8 mouse cellular contexts compared by ENCODE assay signal in genomic region chr11:121434156-121435155, GRCm38 (mm10). TPM values are rescaled to one million over a fixed set of nuclear protein-coding genes. Genes with fewer than 3 reads are reported as not detected.
DNase-seq lines count a peak whose midpoint lies in the region; ATAC-seq and TF ChIP-seq lines count a peak whose summit lies in the region.

Gene Fn3k, plus strand, starts transcription at chr11:121434913.

- TF ChIP-seq CTCF in layer of hippocampus, adult 2 months (conservative IDR thresholded peaks at IDR 0.05): no peak
- no peak for TF ChIP-seq CTCF in lung, adult 2 months (IDR thresholded peaks at IDR 0.05; ENCODE audit: insufficient read depth, low read length)

- peak; percentile 99 for ATAC-seq in forebrain, embryonic 16.5 days
- ATAC-seq in neural tube, embryonic 15.5 days (ENCODE audit: low FRiP score): peak; percentile 98

- intact Hi-C loops in heart, postnatal 36 days (cut with DNase I): no loop called here

- 7% methylated on average over 28 of the region's 30 CpGs for WGBS in forebrain, embryonic 16.5 days
- 6% methylated on average over 30 of the region's 30 CpGs for WGBS in lung, adult 2 months
- WGBS in neural tube, embryonic 15.5 days: 4% methylated on average over 30 of the region's 30 CpGs

- peak within 1 kb of the TSS; percentile 8 for H3K27ac ChIP-seq in forebrain, embryonic 16.5 days (ENCODE audit: low read length)
- H3K27ac ChIP-seq in layer of hippocampus, adult 2 months: peak within 1 kb of the TSS; percentile 93
- peak within 1 kb of the TSS; percentile 80 for H3K27ac ChIP-seq in neural tube, embryonic 15.5 days (replicated peaks)

- H3K9ac ChIP-seq in forebrain, embryonic 16.5 days (replicated peaks; ENCODE audit: low read depth, low read length): peak within 1 kb of the TSS; percentile 51
- H3K9ac ChIP-seq in neural tube, embryonic 15.5 days (replicated peaks): peak within 1 kb of the TSS; percentile 61

- H3K4me2 ChIP-seq in forebrain, embryonic 16.5 days (ENCODE audit: low read length): peak within 1 kb of the TSS; percentile 78
- H3K4me2 ChIP-seq in neural tube, embryonic 15.5 days: peak within 1 kb of the TSS; percentile 83

- peak within 1 kb of the TSS; percentile 40 for H3K4me3 ChIP-seq in forebrain, embryonic 16.5 days (replicated peaks; ENCODE audit: low read length)
- H3K4me3 ChIP-seq in layer of hippocampus, adult 2 months: peak within 1 kb of the TSS; percentile 80
- peak within 1 kb of the TSS; percentile 66 for H3K4me3 ChIP-seq in lung, adult 2 months (replicated peaks; ENCODE audit: extremely low read depth, low read depth, low read length)
- H3K4me3 ChIP-seq in neural tube, embryonic 15.5 days (replicated peaks): peak within 1 kb of the TSS; percentile 53

- 0 out of 2 replicates have a peak, but pooled peaks cover 2% of the 10 kb centered on the region for H3K36me3 ChIP-seq in forebrain, embryonic 16.5 days (ENCODE audit: control insufficient read depth, insufficient read depth)
- peaks cover 8% of the 10 kb centered on the region for H3K36me3 ChIP-seq in neural tube, embryonic 15.5 days

- DNase-seq in ES-CJ7 (ENCODE audit: low read depth, low spot score): peak; percentile 49
- peak; percentile 98 for DNase-seq in cerebellum, adult 11-12 months
- DNase-seq in heart, postnatal 36 days: peak; percentile 81 to 84
- peak; percentile 95 to 96 for DNase-seq in layer of hippocampus, adult 2 months (ENCODE audit: low spot score in 2 of 2)
- DNase-seq in lung, adult 2 months: peak; percentile 84
- peak; percentile 88 for DNase-seq in testis, postnatal 10 days (ENCODE audit: low spot score)

- H3K4me1 ChIP-seq in forebrain, embryonic 16.5 days (replicated peaks; ENCODE audit: control insufficient read depth, insufficient read depth, low read length): peaks cover 12% of the 10 kb centered on the region
- peaks cover 4% of the 10 kb centered on the region; the same call in 1 of the 2 replicates for H3K4me1 ChIP-seq in lung, adult 2 months (ENCODE audit: control insufficient read depth, insufficient read depth, low read length)
- H3K4me1 ChIP-seq in neural tube, embryonic 15.5 days: peaks cover 26% of the 10 kb centered on the region

- no peaks in the 10 kb centered on the region for H3K27me3 ChIP-seq in forebrain, embryonic 16.5 days (replicated peaks; ENCODE audit: control insufficient read depth, insufficient read depth, low read length)
- H3K27me3 ChIP-seq in neural tube, embryonic 15.5 days (replicated peaks): no peaks in the 10 kb centered on the region

- no peaks in the 10 kb centered on the region for H3K9me3 ChIP-seq in forebrain, embryonic 16.5 days (ENCODE audit: control insufficient read depth, low read length)
- H3K9me3 ChIP-seq in neural tube, embryonic 15.5 days (replicated peaks): no peaks in the 10 kb centered on the region

- TF ChIP-seq POLR2A in lung, adult 2 months (IDR thresholded peaks at IDR 0.05; ENCODE audit: borderline replicate concordance, extremely low read depth, low read depth, low read length): peak; percentile 28; the same call in 1 of the 2 replicates

RNA-seq across cellular contexts. Expression of gene Fn3k, which starts in this region (rescaled TPM):
- polyA plus RNA-seq in forebrain, embryonic 16.5 days (2015; fragmentation: Nextera tagmentation; extraction: Ambion mirVana): 4.1 and 5.1 TPM in 2 replicates
- 10 to 100 TPM; 26.9 to 27.6 TPM for total RNA-seq in heart, postnatal 36 days (2021)
- 10 to 100 TPM; 40.7 to 43.5 TPM for total RNA-seq in layer of hippocampus, adult 2 months (2021)
- polyA plus RNA-seq in lung, adult 2 months (2012; rRNA removed): 1.7 and 3.3 TPM in 2 replicates
- 6.7 and 9.5 TPM in 2 replicates for polyA plus RNA-seq in neural tube, embryonic 15.5 days (2015; fragmentation: Nextera tagmentation; extraction: Ambion mirVana)

Comparison
In these comparisons a context has a peak if more than half of its experiments do, and no peak if none do; other contexts are left out.
1. Peak in every context shown above with its lines: DNase-seq, ATAC-seq, H3K4me3 ChIP-seq and H3K27ac ChIP-seq.
2. H3K27ac ChIP-seq: peak in every context shown above with its lines; median percentile 93 in layer of hippocampus, adult 2 months; 80 in neural tube, embryonic 15.5 days; 8 in forebrain, embryonic 16.5 days.